Mouse (Mus musculus) limb, embryonic 14.5 days (tissue): ENCODE data around the gene Pidd1. TPM values are rescaled to one million over a fixed set of nuclear protein-coding genes. Genes with fewer than 3 reads are reported as not detected.
A peak's percentile ranks its signal among the peaks of the same experiment; 100 is the strongest.
"Not testable (repeated sequence)": the region's sequence is repeated elsewhere in the genome, so short reads cannot be mapped to it uniquely, and the experiment has no call there.

Experiments
- ATAC-seq: fragments of 200-750 bp; cut with Nextera tagmentation; 2 replicates; pipeline ENCODE4 v1.8.0; 2017; ENCODE audit warnings: low read depth, moderate number of reproducible peaks, moderate TSS enrichment; ENCODE audit not compliant: low FRiP score
- DNase-seq: peaks from one replicate; pipeline ENCODE4 v3.0.0-alpha.2; 2015; ENCODE audit warnings: low spot score
- H3K27ac ChIP-seq: fragments of 300-500 bp; sonication (generic); replicated peaks from 2 replicates; pipeline ENCODE4 v1.5.1; 2014; ENCODE audit warnings: low read depth, mild to moderate bottlenecking, low read length, moderate library complexity, mixed read lengths
- H3K27me3 ChIP-seq: fragments of 300-500 bp; sonication (generic); 2 replicates; pipeline ENCODE4 v1.6.1; 2014; ENCODE audit warnings: low read length, mixed read lengths; ENCODE audit not compliant: control insufficient read depth, insufficient read depth
- H3K36me3 ChIP-seq: fragments of 300-500 bp; sonication (generic); 2 replicates; pipeline ENCODE4 v1.6.1; 2014; ENCODE audit warnings: mild to moderate bottlenecking, low read length, moderate library complexity, mixed read lengths; ENCODE audit not compliant: control insufficient read depth, insufficient read depth
- H3K4me1 ChIP-seq: fragments of 300-500 bp; sonication (generic); 2 replicates; pipeline ENCODE4 v1.6.1; 2014; ENCODE audit warnings: antibody characterized with exemption, low read length, mixed read lengths; ENCODE audit not compliant: control insufficient read depth, insufficient read depth
- H3K4me2 ChIP-seq: fragments of 300-500 bp; sonication (generic); replicated peaks from 2 replicates; pipeline ENCODE4 v1.6.1; 2014; ENCODE audit warnings: low read depth, mild to moderate bottlenecking, low read length, moderate library complexity; ENCODE audit not compliant: severe bottlenecking
- H3K4me3 ChIP-seq: fragments of 300-500 bp; sonication (generic); replicated peaks from 2 replicates; pipeline ENCODE4 v1.5.1; 2014; ENCODE audit warnings: low read length
- H3K9ac ChIP-seq: fragments of 300-500 bp; sonication (generic); 2 replicates; pipeline ENCODE4 v1.6.1; 2014; ENCODE audit warnings: mild to moderate bottlenecking, low read depth, low read length, moderate library complexity; ENCODE audit not compliant: severe bottlenecking
- H3K9me3 ChIP-seq: fragments of 300-500 bp; sonication (generic); 2 replicates; pipeline ENCODE4 v1.6.1; 2016; ENCODE audit warnings: low read length; ENCODE audit not compliant: control insufficient read depth
- POLR2A ChIP-seq: fragments of 200-500 bp; IDR thresholded peaks from 2 replicates; pipeline ENCODE4 v1.8.0; 2012; ENCODE audit warnings: inconsistent platforms, mild to moderate bottlenecking, moderate library complexity, borderline replicate concordance; ENCODE audit not compliant: insufficient read depth, insufficient read length; ENCODE audit errors: extremely low read depth
- WGBS: fragments of 180-500 bp; shearing (Covaris S2); extraction: QIAGEN DNeasy Blood & Tissue Kit; methylation state at CpG from one replicate; pipeline ENCODE4 v1.1.7; 2014; 5-methylcytosine and 5-hydroxymethylcytosine counted together
- polyA plus RNA-seq, 2 experiments: library from polyadenylated mRNA; depleted of rRNA in 1 of 2; stranded (reverse) in 1 of 2; unstranded in 1 of 2; fragments of >200 nt; fragmentation: Nextera tagmentation in 1 of 2; extraction: Ambion mirVana in 1 of 2; gene quantifications; 2 replicates each; pipeline versions ENCODE4 v1.2.1 to v1.2.3; 2012 to 2014

The Pidd1 gene
- polyA plus RNA-seq, 2 experiments, result 6.9 to 25.0 TPM

GRCm38 (mm10) chr7:141408833-141409232 lies 35.0 kb downstream of the Pidd1 start:
- TF ChIP-seq POLR2A, result no peak
- Histone ChIP-seq H3K36me3 (peaks cover 34% of the 10 kb centered on the region), H3K4me3 (no peak overlapping the region), H3K27me3 (no peaks in the 10 kb centered on the region), H3K9ac (no peak overlapping the region), H3K9me3 (no peaks in the 10 kb centered on the region), H3K27ac (no peak overlapping the region), H3K4me2 (no peak overlapping the region), H3K4me1 (peaks cover 5% of the 10 kb centered on the region)
- ATAC-seq (peak; percentile 76), DNase-seq (peak; percentile 66)
- 19% methylated on average over 11 of the region's 11 CpGs for WGBS

- not testable (repeated sequence) for H3K4me3 ChIP-seq, DNase-seq, H3K4me1 ChIP-seq, H3K27me3 ChIP-seq, ATAC-seq, H3K4me2 ChIP-seq, H3K9ac ChIP-seq, H3K9me3 ChIP-seq, H3K27ac ChIP-seq
- 96% methylated on average over 7 of the region's 7 CpGs for WGBS
- peaks cover 42% of the 10 kb centered on the region for H3K36me3 ChIP-seq
These were observed 36.2 kb downstream of the Pidd1 start for GRCm38 (mm10) chr7:141407670-141408069.

GRCm38 (mm10) chr7:141405466-141405865 lies 38.4 kb downstream of the Pidd1 start:
- TF ChIP-seq POLR2A, result no peak
- H3K36me3 ChIP-seq, result peaks cover 55% of the 10 kb centered on the region
- H3K9me3 ChIP-seq, result no peaks in the 10 kb centered on the region
- ATAC-seq, result no peak
- 89% methylated on average over 4 of the region's 4 CpGs for WGBS
- H3K27ac ChIP-seq, result no peak overlapping the region
- no peak overlapping the region for H3K4me3 ChIP-seq
- H3K4me2 ChIP-seq, result no peak overlapping the region
- no peaks in the 10 kb centered on the region for H3K27me3 ChIP-seq
- H3K9ac ChIP-seq, result no peak overlapping the region
- no peaks in the 10 kb centered on the region for H3K4me1 ChIP-seq
- no peak for DNase-seq

- 49% methylated on average over 5 of the region's 5 CpGs for WGBS
- ATAC-seq (no peak), DNase-seq (no peak)
- Histone ChIP-seq H3K4me2 (no peak overlapping the region), H3K4me3 (no peak overlapping the region), H3K4me1 (no peaks in the 10 kb centered on the region), H3K36me3 (peaks cover 54% of the 10 kb centered on the region), H3K9ac (no peak overlapping the region), H3K27me3 (no peaks in the 10 kb centered on the region), H3K27ac (no peak overlapping the region), H3K9me3 (no peaks in the 10 kb centered on the region)
- TF ChIP-seq POLR2A, result no peak
These were observed 40.5 kb downstream of the Pidd1 start for GRCm38 (mm10) chr7:141403305-141403704.

GRCm38 (mm10) chr7:141395348-141395747 lies 48.5 kb downstream of the Pidd1 start:
- DNase-seq (no peak), ATAC-seq (no peak)
- Histone ChIP-seq H3K4me1 (peaks cover 13% of the 10 kb centered on the region), H3K9ac (no peak overlapping the region), H3K4me3 (no peak overlapping the region), H3K36me3 (peaks cover 31% of the 10 kb centered on the region), H3K27ac (no peak overlapping the region), H3K27me3 (no peaks in the 10 kb centered on the region), H3K4me2 (no peak overlapping the region), H3K9me3 (no peaks in the 10 kb centered on the region)
- no peak for TF ChIP-seq POLR2A
- WGBS, result 72% methylated on average over 1 of the region's 1 CpGs

GRCm38 (mm10) chr7:141394771-141395170 lies 49.1 kb downstream of the Pidd1 start:
- DNase-seq (no peak), ATAC-seq (no peak)
- Histone ChIP-seq H3K9ac (no peak overlapping the region), H3K36me3 (peaks cover 25% of the 10 kb centered on the region), H3K27me3 (no peaks in the 10 kb centered on the region), H3K9me3 (no peaks in the 10 kb centered on the region), H3K4me3 (no peak overlapping the region), H3K4me1 (peaks cover 13% of the 10 kb centered on the region), H3K27ac (no peak overlapping the region), H3K4me2 (no peak overlapping the region)
- no peak for TF ChIP-seq POLR2A
- 20% methylated on average over 6 of the region's 6 CpGs for WGBS
